Mouse (Mus musculus): ENCODE results near the gene Abhd11. TPM values are rescaled to one million over a fixed set of nuclear protein-coding genes. Genes with fewer than 3 reads are reported as not detected.

Gene Abhd11
- polyA plus RNA-seq, 1 experiment from 2014 or later, result 74.5 TPM

- no peak for ATAC-seq (replicated peaks; ENCODE audit: extremely low read depth, insufficient read depth, low FRiP score)
- H3K36me3 ChIP-seq (ENCODE audit: control insufficient read depth, insufficient read depth), result 0 out of 2 replicates have a peak, but pooled peaks cover 3% of the 10 kb centered on the region
- H3K4me2 ChIP-seq (ENCODE audit: low read depth, low read length), result peak overlapping the region; percentile 26; the same call in 1 of the 2 replicates
- H3K9ac ChIP-seq (ENCODE audit: low read length), result no peak overlapping the region
- H3K4me3 ChIP-seq (ENCODE audit: low read length), result peak overlapping the region; percentile 11; the same call in 1 of the 2 replicates
- H3K9me3 ChIP-seq (replicated peaks; ENCODE audit: control insufficient read depth, low read length), result no peaks in the 10 kb centered on the region
- H3K27me3 ChIP-seq (ENCODE audit: control insufficient read depth, insufficient read depth, low read length), result no peaks in the 10 kb centered on the region
- WGBS, result 11% methylated on average over 16 of the region's 16 CpGs
- H3K4me1 ChIP-seq (ENCODE audit: control insufficient read depth, insufficient read depth, low read length), result peaks cover 7% of the 10 kb centered on the region
- H3K27ac ChIP-seq (ENCODE audit: low read length), result no peak overlapping the region
Observed at GRCm38 (mm10) chr5:135012671-135013441, 3.9 kb downstream of the Abhd11 start.

GRCm38 (mm10) chr5:135015497-135015896 lies 6.5 kb downstream of the Abhd11 start:
- peak; percentile 21; the same call in 1 of the 2 replicates for ATAC-seq (replicated peaks; ENCODE audit: extremely low read depth, insufficient read depth, low FRiP score)
- 15% methylated on average over 7 of the region's 7 CpGs for WGBS

GRCm38 (mm10) chr5:135016224-135016759 lies 7.3 kb downstream of the Abhd11 start:
- ATAC-seq (replicated peaks; ENCODE audit: extremely low read depth, insufficient read depth, low FRiP score), result no peak
- Histone ChIP-seq H3K4me3 (ENCODE audit: low read length) (no peak overlapping the region), H3K9ac (ENCODE audit: low read length) (no peak overlapping the region), H3K27ac (ENCODE audit: low read length) (no peak overlapping the region), H3K9me3 (replicated peaks; ENCODE audit: control insufficient read depth, low read length) (no peaks in the 10 kb centered on the region), H3K4me1 (ENCODE audit: control insufficient read depth, insufficient read depth, low read length) (peaks cover 3% of the 10 kb centered on the region), H3K4me2 (ENCODE audit: low read depth, low read length) (no peak overlapping the region), H3K36me3 (ENCODE audit: control insufficient read depth, insufficient read depth) (no peaks in the 10 kb centered on the region), H3K27me3 (ENCODE audit: control insufficient read depth, insufficient read depth, low read length) (no peaks in the 10 kb centered on the region)
- 38% methylated on average over 4 of the region's 4 CpGs for WGBS

More at GRCm38 (mm10) chr5:135015497-135015896, 6.5 kb downstream of the Abhd11 start:
- Histone ChIP-seq H3K27me3 (ENCODE audit: control insufficient read depth, insufficient read depth, low read length) (no peaks in the 10 kb centered on the region), H3K4me3 (ENCODE audit: low read length) (no peak overlapping the region), H3K27ac (ENCODE audit: low read length) (no peak overlapping the region), H3K36me3 (ENCODE audit: control insufficient read depth, insufficient read depth) (0 out of 2 replicates have a peak, but pooled peaks cover 3% of the 10 kb centered on the region), H3K4me1 (ENCODE audit: control insufficient read depth, insufficient read depth, low read length) (peaks cover 4% of the 10 kb centered on the region), H3K4me2 (ENCODE audit: low read depth, low read length) (no peak overlapping the region), H3K9me3 (replicated peaks; ENCODE audit: control insufficient read depth, low read length) (no peaks in the 10 kb centered on the region), H3K9ac (ENCODE audit: low read length) (no peak overlapping the region)

- H3K36me3 ChIP-seq (ENCODE audit: control insufficient read depth, insufficient read depth), result no peaks in the 10 kb centered on the region
- ATAC-seq (replicated peaks; ENCODE audit: extremely low read depth, insufficient read depth, low FRiP score), result peak; percentile 70
- H3K9me3 ChIP-seq (replicated peaks; ENCODE audit: control insufficient read depth, low read length), result no peaks in the 10 kb centered on the region
- 23% methylated on average over 6 of the region's 6 CpGs for WGBS
- H3K9ac ChIP-seq (ENCODE audit: low read length), result no peak overlapping the region
- peak overlapping the region; percentile 84 for H3K27ac ChIP-seq (ENCODE audit: low read length)
- H3K27me3 ChIP-seq (ENCODE audit: control insufficient read depth, insufficient read depth, low read length), result no peaks in the 10 kb centered on the region
- no peak overlapping the region for H3K4me3 ChIP-seq (ENCODE audit: low read length)
- H3K4me1 ChIP-seq (ENCODE audit: control insufficient read depth, insufficient read depth, low read length), result peaks cover 32% of the 10 kb centered on the region
- H3K4me2 ChIP-seq (ENCODE audit: low read depth, low read length), result 0 out of 2 replicates have a peak overlapping the region, but pooled peaks have one; percentile 19
Observed at GRCm38 (mm10) chr5:135021814-135022213, 12.9 kb downstream of the Abhd11 start.

GRCm38 (mm10) chr5:135023344-135024173 lies 14.6 kb downstream of the Abhd11 start, which contains the start of gene Stx1a:
Stx1a (plus strand) TSS chr5:135023482.
- peak within 1 kb of the TSS; percentile 88 for H3K4me2 ChIP-seq (ENCODE audit: low read depth, low read length)
- peak; percentile 85 for ATAC-seq (replicated peaks; ENCODE audit: extremely low read depth, insufficient read depth, low FRiP score)
- no peaks in the 10 kb centered on the region for H3K27me3 ChIP-seq (ENCODE audit: control insufficient read depth, insufficient read depth, low read length)
- H3K36me3 ChIP-seq (ENCODE audit: control insufficient read depth, insufficient read depth), result no peaks in the 10 kb centered on the region
- H3K4me1 ChIP-seq (ENCODE audit: control insufficient read depth, insufficient read depth, low read length), result peaks cover 35% of the 10 kb centered on the region
- no peaks in the 10 kb centered on the region for H3K9me3 ChIP-seq (replicated peaks; ENCODE audit: control insufficient read depth, low read length)
- peak within 1 kb of the TSS; percentile 84 for H3K27ac ChIP-seq (ENCODE audit: low read length)
- H3K4me3 ChIP-seq (ENCODE audit: low read length), result peak within 1 kb of the TSS; percentile 76
- WGBS, result under 1% methylated on average over 61 of the region's 61 CpGs
- peak within 1 kb of the TSS; percentile 88 for H3K9ac ChIP-seq (ENCODE audit: low read length)

GRCm38 (mm10) chr5:135024665-135025224 lies 15.8 kb downstream of the Abhd11 start:
- no peaks in the 10 kb centered on the region for H3K36me3 ChIP-seq (ENCODE audit: control insufficient read depth, insufficient read depth)
- no peak overlapping the region for H3K27ac ChIP-seq (ENCODE audit: low read length)
- H3K4me1 ChIP-seq (ENCODE audit: control insufficient read depth, insufficient read depth, low read length), result peaks cover 45% of the 10 kb centered on the region
- no peak overlapping the region for H3K4me3 ChIP-seq (ENCODE audit: low read length)
- no peak for ATAC-seq (replicated peaks; ENCODE audit: extremely low read depth, insufficient read depth, low FRiP score)
- WGBS, result 26% methylated on average over 11 of the region's 11 CpGs
- H3K4me2 ChIP-seq (ENCODE audit: low read depth, low read length), result peak overlapping the region; percentile 88
- no peaks in the 10 kb centered on the region for H3K9me3 ChIP-seq (replicated peaks; ENCODE audit: control insufficient read depth, low read length)
- H3K9ac ChIP-seq (ENCODE audit: low read length), result no peak overlapping the region
- H3K27me3 ChIP-seq (ENCODE audit: control insufficient read depth, insufficient read depth, low read length), result no peaks in the 10 kb centered on the region

- WGBS, result 28% methylated on average over 7 of the region's 7 CpGs
- no peak overlapping the region for H3K4me3 ChIP-seq (ENCODE audit: low read length)
- no peak for ATAC-seq (replicated peaks; ENCODE audit: extremely low read depth, insufficient read depth, low FRiP score)
- no peaks in the 10 kb centered on the region for H3K9me3 ChIP-seq (replicated peaks; ENCODE audit: control insufficient read depth, low read length)
- H3K4me1 ChIP-seq (ENCODE audit: control insufficient read depth, insufficient read depth, low read length), result peaks cover 45% of the 10 kb centered on the region
- H3K36me3 ChIP-seq (ENCODE audit: control insufficient read depth, insufficient read depth), result no peaks in the 10 kb centered on the region
- H3K27ac ChIP-seq (ENCODE audit: low read length), result no peak overlapping the region
- H3K27me3 ChIP-seq (ENCODE audit: control insufficient read depth, insufficient read depth, low read length), result no peaks in the 10 kb centered on the region
- no peak overlapping the region for H3K9ac ChIP-seq (ENCODE audit: low read length)
- peak overlapping the region; percentile 88; the same call in 1 of the 2 replicates for H3K4me2 ChIP-seq (ENCODE audit: low read depth, low read length)
Observed at GRCm38 (mm10) chr5:135025899-135026298, 16.9 kb downstream of the Abhd11 start.

- WGBS, result 39% methylated on average over 18 of the region's 18 CpGs
- Histone ChIP-seq H3K27ac (ENCODE audit: low read length) (peak overlapping the region; percentile 8; the same call in 1 of the 2 replicates), H3K9me3 (replicated peaks; ENCODE audit: control insufficient read depth, low read length) (no peaks in the 10 kb centered on the region), H3K4me1 (ENCODE audit: control insufficient read depth, insufficient read depth, low read length) (peaks cover 26% of the 10 kb centered on the region), H3K36me3 (ENCODE audit: control insufficient read depth, insufficient read depth) (no peaks in the 10 kb centered on the region), H3K4me3 (ENCODE audit: low read length) (peak overlapping the region; percentile 20; the same call in 1 of the 2 replicates), H3K4me2 (ENCODE audit: low read depth, low read length) (peak overlapping the region; percentile 52), H3K27me3 (ENCODE audit: control insufficient read depth, insufficient read depth, low read length) (no peaks in the 10 kb centered on the region), H3K9ac (ENCODE audit: low read length) (0 out of 2 replicates have a peak overlapping the region, but pooled peaks have one; percentile 30)
- ATAC-seq (replicated peaks; ENCODE audit: extremely low read depth, insufficient read depth, low FRiP score), result peak; percentile 64
Observed at GRCm38 (mm10) chr5:135029007-135029854, 20.3 kb downstream of the Abhd11 start.
